Mouse (Mus musculus) large intestine, adult 2 months (tissue): ENCODE measurements at regions not wholly inside any gene's neighbourhood (a gene's known extent, or its start where the extent isn't known, plus 50 kb on each side); places are given as distances from the start of the nearest gene placed in this dataset.

Source experiments
- DNase-seq: peaks from one replicate; pipeline ENCODE4 v3.0.0-alpha.2; 2012; ENCODE audit warnings: low read depth, low spot score
- WGBS: fragments of 180-500 bp; shearing (Covaris S2); methylation state at CpG from one replicate; pipeline ENCODE4 v1.1.7; 2018; 5-methylcytosine and 5-hydroxymethylcytosine counted together

GRCm38 (mm10) chr14:16948736-16949135 lies 129.8 kb upstream of the Rarb start:
- 63% methylated on average over 1 of the region's 1 CpGs for WGBS
- no peak for DNase-seq

DNA sequence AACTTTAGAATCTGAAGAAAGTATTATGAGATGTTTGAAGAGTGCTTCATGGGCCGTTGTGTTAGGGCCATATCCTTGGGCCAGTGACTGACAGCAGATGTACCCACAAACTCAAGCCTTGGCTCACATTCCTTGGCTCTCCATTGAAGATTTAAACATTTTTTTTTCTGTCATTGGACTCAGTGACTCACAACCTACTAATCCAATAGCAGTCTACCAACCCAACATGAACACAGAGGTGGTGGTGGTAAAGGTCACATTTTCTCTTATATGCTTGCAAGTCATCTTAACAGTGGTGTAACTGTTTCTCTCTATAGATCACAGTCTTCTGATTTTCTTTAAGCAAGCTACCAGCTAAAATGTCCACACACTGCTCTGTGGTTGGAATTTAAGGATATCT lies 125.5 kb upstream of the Rarb start:
- DNase-seq: no peak
- WGBS: 61% methylated on average over 1 of the region's 1 CpGs

DNA sequence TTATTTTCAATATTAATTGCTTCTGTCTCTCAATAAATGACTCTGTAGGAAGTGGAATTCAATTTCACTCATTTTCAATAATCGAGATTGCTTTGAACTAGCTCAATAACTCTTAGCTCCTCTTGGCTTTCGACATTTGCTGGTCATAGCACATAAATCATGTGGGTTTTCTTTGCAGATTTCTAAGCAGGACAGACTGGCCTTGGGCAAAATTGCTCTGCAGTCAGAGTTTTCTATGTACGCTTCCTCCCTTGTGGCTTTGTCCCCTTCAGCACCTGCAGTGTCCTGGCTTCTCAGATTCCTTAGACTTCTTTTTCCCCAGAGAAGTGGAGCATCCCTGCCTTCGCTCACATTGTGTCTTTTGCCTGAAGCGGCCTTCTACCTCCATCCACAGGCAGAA lies 124.6 kb upstream of the Rarb start:
- DNase-seq: no peak
- 74% methylated on average over 5 of the region's 5 CpGs for WGBS

- DNase-seq: no peak
- WGBS: 90% methylated on average over 2 of the region's 2 CpGs
Measured at GRCm38 (mm10) chr14:16927136-16927535, 108.2 kb upstream of the Rarb start.

GRCm38 (mm10) chr14:16901534-16902147 lies 82.7 kb upstream of the Rarb start:
- WGBS: 43% methylated on average over 9 of the region's 9 CpGs
- no peak for DNase-seq

- DNase-seq: no peak
- WGBS: 40% methylated on average over 3 of the region's 3 CpGs
Measured at GRCm38 (mm10) chr14:16897747-16898544, 79.0 kb upstream of the Rarb start.

DNA sequence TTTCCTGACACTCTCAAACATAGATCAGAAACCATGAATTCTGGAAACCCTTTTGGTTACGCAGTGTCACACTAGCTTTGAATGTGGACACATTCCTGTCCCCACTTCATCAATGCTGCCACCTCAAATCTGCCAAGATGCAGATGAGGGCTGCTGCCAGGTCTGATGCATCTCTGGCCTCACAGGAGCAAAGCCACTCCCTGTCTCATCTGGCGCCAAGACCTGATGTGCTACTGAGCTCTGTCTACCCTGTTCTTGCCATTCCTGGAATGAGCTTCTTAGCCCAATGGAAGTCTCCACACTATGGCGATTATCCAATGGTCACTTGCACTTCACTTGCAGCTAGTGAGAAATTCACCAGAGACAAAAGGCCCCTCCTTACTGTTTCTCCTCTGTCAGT lies 78.0 kb upstream of the Rarb start:
- WGBS: 77% methylated on average over 3 of the region's 3 CpGs

GRCm38 (mm10) chr14:16881249-16881648 lies 62.3 kb upstream of the Rarb start:
- no peak for DNase-seq
- 22% methylated on average over 3 of the region's 3 CpGs for WGBS

More for the DNA sequence above, 78.0 kb upstream of the Rarb start:
- DNase-seq: no peak

- DNase-seq: no peak
- 93% methylated on average over 2 of the region's 2 CpGs for WGBS
Measured at GRCm38 (mm10) chr14:16869221-16869620, 50.3 kb upstream of the Rarb start.
